Mouse (Mus musculus): Measurements from ENCODE around the gene Asgr2.
"Not testable (repeated sequence)": the region's sequence is repeated elsewhere in the genome, so short reads cannot be mapped to it uniquely, and the experiment has no call there.

Asgr2 gene

DNA sequence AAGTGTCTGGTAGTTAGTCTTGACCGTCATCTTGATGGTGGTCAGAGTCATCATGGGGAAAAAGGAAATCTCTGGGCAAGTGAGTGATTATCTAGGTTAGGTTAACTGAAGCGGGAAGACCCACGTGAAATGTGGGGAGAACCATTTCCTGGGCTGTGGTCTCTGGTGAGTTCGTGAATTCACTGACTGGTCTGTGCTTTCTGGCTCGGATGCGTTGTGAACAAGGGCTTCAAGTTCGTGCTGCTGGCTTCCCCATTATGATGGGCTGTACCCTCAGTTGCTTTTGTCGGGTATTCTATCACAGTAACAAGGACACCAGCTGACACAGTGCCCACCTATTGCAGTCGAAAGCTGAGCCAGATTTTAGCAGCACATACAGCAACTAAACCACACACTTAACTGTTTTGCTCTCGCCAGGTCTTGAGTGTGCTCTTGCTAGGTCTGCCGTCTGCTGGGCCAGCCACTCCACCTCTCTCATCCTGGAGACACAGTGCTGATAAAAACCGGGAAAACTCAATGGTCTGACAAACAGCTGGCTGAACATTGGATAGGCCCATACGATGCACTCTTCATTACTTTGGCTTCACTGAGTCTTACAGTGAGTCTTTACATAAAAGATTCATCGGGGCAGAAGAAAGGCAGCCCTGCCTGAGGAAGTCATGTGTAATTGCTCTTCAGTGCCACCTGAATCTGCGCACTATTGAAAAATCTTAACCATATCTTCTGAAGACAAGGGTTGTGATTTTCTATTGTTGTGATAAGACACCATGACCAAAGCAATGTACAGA, 11.4 kb upstream of the Asgr2 start:
- ATAC-seq (ENCODE audit: insufficient number of reproducible peaks, low FRiP score, low TSS enrichment), result no peak

- no peak for ATAC-seq (ENCODE audit: insufficient number of reproducible peaks, low FRiP score, low TSS enrichment)
Measured at GRCm38 (mm10) chr11:70084563-70084962, 7.9 kb upstream of the Asgr2 start.

- no peak for ATAC-seq (ENCODE audit: insufficient number of reproducible peaks, low FRiP score, low TSS enrichment)
Measured at GRCm38 (mm10) chr11:70097396-70097795, 5.0 kb downstream of the Asgr2 start.

- ATAC-seq (ENCODE audit: insufficient number of reproducible peaks, low FRiP score, low TSS enrichment), result no peak
Measured at GRCm38 (mm10) chr11:70099102-70099501, 6.7 kb downstream of the Asgr2 start.

- ATAC-seq (ENCODE audit: insufficient number of reproducible peaks, low FRiP score, low TSS enrichment), result no peak
Measured at GRCm38 (mm10) chr11:70099809-70100208, 7.4 kb downstream of the Asgr2 start.

DNA sequence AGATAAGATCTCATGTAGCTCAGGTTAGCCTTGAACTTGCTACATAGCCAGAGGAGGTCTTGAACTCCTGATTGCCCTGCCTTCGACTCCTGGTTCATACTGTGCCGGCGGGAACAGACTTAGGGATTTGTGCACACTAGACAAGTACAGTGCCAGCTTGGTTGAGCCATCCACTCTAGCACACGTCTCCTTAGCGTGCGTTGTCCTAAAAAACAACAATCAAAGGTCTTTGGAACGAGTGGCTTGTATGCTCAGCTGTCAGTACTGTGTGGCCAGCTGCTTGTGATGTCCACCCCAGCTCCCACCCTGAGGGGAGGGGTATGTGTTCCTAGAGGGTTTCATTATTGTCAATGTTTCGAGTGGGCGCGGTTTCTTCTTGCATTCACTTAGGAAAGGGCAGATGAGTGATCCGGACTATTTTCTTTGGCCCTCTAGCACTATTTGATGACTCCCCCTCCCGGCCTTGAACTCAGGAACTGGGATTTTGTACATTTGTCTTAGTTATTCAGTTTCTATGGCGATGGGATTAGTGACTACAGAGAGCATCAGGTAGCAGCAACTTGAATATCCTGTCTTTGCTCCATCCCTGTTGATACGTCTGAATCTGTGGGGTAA, 11.4 kb downstream of the Asgr2 start:
- ATAC-seq (ENCODE audit: insufficient number of reproducible peaks, low FRiP score, low TSS enrichment), result no peak

GRCm38 (mm10) chr11:70107085-70107484, 14.6 kb downstream of the Asgr2 start:
- ATAC-seq (ENCODE audit: insufficient number of reproducible peaks, low FRiP score, low TSS enrichment), result no peak

DNA sequence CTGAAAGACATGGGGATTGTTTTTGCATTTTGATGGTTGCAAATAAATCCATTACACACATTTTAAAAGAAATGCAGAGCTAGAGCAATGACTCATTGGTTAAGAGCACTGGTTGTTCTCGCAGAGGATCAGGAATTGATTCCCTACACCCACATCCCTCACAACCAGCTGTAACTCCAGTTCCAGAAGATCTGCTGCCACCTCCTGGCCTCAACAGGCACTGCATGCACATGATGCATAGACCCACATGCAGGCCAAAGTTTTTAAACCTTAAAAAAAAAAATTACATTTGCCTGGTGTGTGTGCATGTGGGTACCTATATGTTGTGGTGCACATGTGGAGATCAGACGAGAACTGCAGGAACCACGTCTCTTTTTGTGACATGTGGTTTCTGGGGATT, 17.7 kb downstream of the Asgr2 start:
- no peak for ATAC-seq (ENCODE audit: insufficient number of reproducible peaks, low FRiP score, low TSS enrichment)

DNA sequence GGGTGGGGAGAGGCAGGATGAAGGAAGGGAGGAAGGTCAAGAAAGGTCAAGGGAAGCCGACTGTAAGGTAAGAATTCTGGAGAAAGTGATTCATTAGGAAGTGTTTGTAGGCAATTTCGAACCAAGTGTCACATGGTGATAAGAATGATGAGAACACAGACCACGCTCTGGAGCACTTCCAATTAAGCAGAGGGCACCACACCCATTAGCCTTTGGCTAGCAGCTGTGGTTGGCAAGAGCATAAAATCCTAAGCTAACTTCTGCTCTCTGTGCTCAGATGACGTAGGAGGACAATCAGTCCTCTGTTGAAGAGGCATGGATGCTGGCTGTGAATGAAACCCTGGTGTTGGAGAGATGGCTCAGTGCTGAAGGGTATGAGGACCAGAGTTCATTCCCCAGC, 22.1 kb downstream of the Asgr2 start:
- no peak for ATAC-seq (ENCODE audit: insufficient number of reproducible peaks, low FRiP score, low TSS enrichment)

- no peak for ATAC-seq (ENCODE audit: insufficient number of reproducible peaks, low FRiP score, low TSS enrichment)
Measured at GRCm38 (mm10) chr11:70115901-70116300, 23.5 kb downstream of the Asgr2 start.

- no peak for ATAC-seq (ENCODE audit: insufficient number of reproducible peaks, low FRiP score, low TSS enrichment)
Measured at GRCm38 (mm10) chr11:70129926-70130379, 37.5 kb downstream of the Asgr2 start, which contains the start of gene Mgl2. Mgl2 (plus strand) TSS chr11:70130329.

GRCm38 (mm10) chr11:70135001-70135400, 42.6 kb downstream of the Asgr2 start:
- ATAC-seq (ENCODE audit: insufficient number of reproducible peaks, low FRiP score, low TSS enrichment), result not testable (repeated sequence)

GRCm38 (mm10) chr11:70135925-70136324, 43.5 kb downstream of the Asgr2 start:
- not testable (repeated sequence) for ATAC-seq (ENCODE audit: insufficient number of reproducible peaks, low FRiP score, low TSS enrichment)

DNA sequence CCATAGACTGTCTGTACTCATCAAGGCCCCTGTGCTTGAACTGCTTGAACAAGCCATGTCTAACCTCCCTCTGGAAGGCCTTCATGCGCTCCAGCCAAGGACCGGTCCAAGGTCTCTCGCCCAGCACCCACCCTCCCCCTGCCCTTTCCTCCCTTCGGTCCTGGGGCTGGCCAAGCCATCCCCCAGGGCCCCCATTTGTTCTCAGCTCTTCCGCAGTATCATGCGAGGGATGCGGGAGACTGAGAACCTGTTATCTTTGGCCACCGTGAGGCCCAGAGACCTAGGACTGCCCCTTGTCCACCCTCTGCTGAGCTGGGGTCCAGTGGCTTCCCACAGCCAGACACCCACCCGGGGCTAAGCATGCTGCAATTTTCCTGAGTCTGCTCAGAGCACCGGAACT, 46.7 kb downstream of the Asgr2 start:
- no peak for ATAC-seq (ENCODE audit: insufficient number of reproducible peaks, low FRiP score, low TSS enrichment)

DNA sequence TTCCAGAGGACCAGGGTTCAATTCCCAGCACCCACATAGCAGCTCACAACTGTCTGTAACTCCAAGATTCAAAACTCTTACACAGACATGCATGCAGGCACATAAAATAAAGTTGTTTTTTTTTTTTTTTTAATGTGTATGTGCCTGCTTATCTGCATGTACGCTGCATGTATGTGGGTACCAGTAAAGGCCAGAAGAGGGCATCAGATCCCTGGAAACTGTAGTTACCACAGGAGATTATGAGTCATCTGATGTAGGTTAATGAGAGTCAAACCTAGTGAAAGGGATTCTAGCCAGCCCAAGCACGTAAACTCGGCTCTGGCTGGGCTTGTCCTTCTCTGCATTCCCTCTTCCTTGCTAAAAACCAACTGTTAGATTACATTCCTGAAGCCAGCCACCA, 58.6 kb downstream of the Asgr2 start:
- no peak for ATAC-seq (ENCODE audit: insufficient number of reproducible peaks, low FRiP score, low TSS enrichment)
